Mouse (Mus musculus) layer of hippocampus, adult 2 months (tissue): Measurements from ENCODE around the gene Msh3. TPM values are rescaled to one million over a fixed set of nuclear protein-coding genes. Genes with fewer than 3 reads are reported as not detected.
A peak's percentile ranks its signal among the peaks of the same experiment; 100 is the strongest.
"Not testable (repeated sequence)": the region's sequence is repeated elsewhere in the genome, so short reads cannot be mapped to it uniquely, and the experiment has no call there.

Experiments
- DNase-seq, 2 experiments: peaks; one replicate each; pipeline ENCODE4 v3.0.0; 2022; ENCODE audit warnings: low spot score in 2 of 2
- H3K27ac ChIP-seq: fragments of 200-600 bp; 2 replicates; pipeline ENCODE4 v1.8.1; 2022
- H3K4me3 ChIP-seq: fragments of 200-600 bp; 2 replicates; pipeline ENCODE4 v1.8.1; 2022; ENCODE audit warnings: mild to moderate bottlenecking
- CTCF ChIP-seq: fragments of 200-600 bp; conservative IDR thresholded peaks from 2 replicates; pipeline ENCODE4 v1.8.1; 2022; ENCODE audit warnings: antibody characterized with exemption, mild to moderate bottlenecking, moderate library complexity
- long read RNA-seq, 2 experiments: library from polyadenylated mRNA; stranded (forward); transcript quantifications; one replicate each; pipeline ENCODE4 v2.0.0; 2021; ENCODE audit warnings: borderline mapping rate in 2 of 2
- total RNA-seq, 2 experiments: library from RNA; stranded (reverse); gene quantifications; 2 replicates each; pipeline ENCODE4 v1.2.3; 2021

Gene Msh3
- total RNA-seq, result 10 to 100 TPM; 24.6 to 27.8 TPM
- long read RNA-seq, experiment 1, transcript Msh3-202 (24 exons, 3,946 nt), result major isoform, 5 of 7 reads
- long read RNA-seq, experiment 1, partial matches to known transcripts, result 1 of 7 reads
- long read RNA-seq, experiment 1, other reads (novel, unspliced or antisense), result 0 of 7 reads
- long read RNA-seq, experiment 2, partial matches to known transcripts, result 2 of 17 reads
- long read RNA-seq, experiment 2, other reads (novel, unspliced or antisense), result 7 of 17 reads

DNA sequence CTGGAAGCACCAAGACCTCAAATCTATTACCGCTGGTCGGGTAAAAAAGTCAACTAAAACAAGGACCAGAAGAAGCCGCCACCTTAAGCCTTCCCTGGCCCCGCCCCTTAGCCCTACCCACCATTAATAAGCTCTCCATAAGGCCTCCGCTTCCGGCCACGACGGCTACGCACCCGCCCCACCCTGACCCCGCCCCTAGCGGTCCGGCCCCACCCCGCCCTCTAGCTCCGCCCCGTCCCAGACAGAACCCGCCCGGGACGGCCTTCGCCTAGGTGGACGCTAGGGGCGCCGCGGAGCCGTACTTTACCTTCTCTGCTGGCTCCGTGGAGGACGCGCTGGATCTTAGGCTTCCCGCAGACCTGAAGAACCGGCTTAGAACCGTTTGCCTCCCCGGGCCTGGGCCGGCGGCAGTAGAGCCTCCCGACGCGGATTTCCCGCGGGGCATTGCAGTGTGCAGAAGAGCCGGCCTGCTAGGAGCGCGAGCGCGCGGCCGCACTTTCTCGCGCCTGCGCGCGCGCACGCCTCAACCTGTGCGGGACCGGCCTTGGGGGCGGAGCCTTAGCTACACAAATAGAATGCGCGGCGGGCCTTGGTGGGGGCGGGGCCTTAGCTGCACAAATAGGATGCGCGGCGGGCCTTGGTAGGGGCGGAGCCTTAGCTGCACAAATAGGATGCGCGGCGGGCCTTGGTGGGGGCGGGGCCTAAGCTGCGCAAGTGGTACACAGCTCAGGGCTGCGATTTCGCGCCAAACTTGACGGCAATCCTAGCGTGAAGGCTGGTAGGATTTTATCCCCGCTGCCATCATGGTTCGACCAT is at the start of gene Msh3, which contains the start of gene Dhfr:
Gene Msh3, minus strand, starts transcription at position 548 of the 816 bp plus-strand sequence.
Gene Dhfr, plus strand, starts transcription at position 271 of the 816 bp plus-strand sequence.
- H3K27ac ChIP-seq, result peak within 1 kb of the TSS; percentile 96
- peak; percentile 96 to 97 for DNase-seq
- TF ChIP-seq CTCF, result peak; percentile 87
- H3K4me3 ChIP-seq, result peak within 1 kb of the TSS; percentile 95

DNA sequence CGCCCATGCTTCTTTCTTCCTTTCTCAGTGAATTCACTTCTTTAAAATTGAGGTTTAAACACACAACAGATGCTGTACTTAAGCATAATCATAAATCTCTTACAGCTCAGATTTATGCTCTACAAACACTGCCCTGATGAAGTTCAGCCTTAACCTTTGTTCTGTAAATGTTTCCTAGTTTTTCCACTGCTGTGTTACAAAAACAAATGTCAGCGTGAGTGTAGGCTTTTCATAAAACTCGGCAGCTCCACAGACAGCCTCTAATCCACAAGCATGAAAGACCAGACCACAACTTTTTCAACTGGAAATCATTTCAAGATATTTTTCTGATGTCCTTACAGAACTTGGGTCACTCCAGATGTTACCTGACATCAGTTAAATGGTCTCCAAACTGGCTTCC is 48.7 kb upstream of the Msh3 start:
- no peak for DNase-seq
- H3K27ac ChIP-seq, result no peak overlapping the region
- TF ChIP-seq CTCF, result no peak
- no peak overlapping the region for H3K4me3 ChIP-seq

- DNase-seq, result no peak
- H3K4me3 ChIP-seq, result no peak overlapping the region
- no peak for TF ChIP-seq CTCF
- H3K27ac ChIP-seq, result no peak overlapping the region
These were observed 47.3 kb upstream of the Msh3 start for GRCm38 (mm10) chr13:92402063-92402462.

GRCm38 (mm10) chr13:92398491-92399384 is 43.9 kb upstream of the Msh3 start:
- H3K4me3 ChIP-seq, result no peak overlapping the region
- no peak for DNase-seq
- TF ChIP-seq CTCF, result no peak
- no peak overlapping the region for H3K27ac ChIP-seq

- H3K4me3 ChIP-seq, result no peak overlapping the region
- DNase-seq, result no peak
- H3K27ac ChIP-seq, result no peak overlapping the region
- no peak for TF ChIP-seq CTCF
These were observed 38.4 kb upstream of the Msh3 start for GRCm38 (mm10) chr13:92393047-92393661.

- H3K27ac ChIP-seq, result no peak overlapping the region
- TF ChIP-seq CTCF, result no peak
- H3K4me3 ChIP-seq, result no peak overlapping the region
- DNase-seq, result no peak
These were observed 32.6 kb upstream of the Msh3 start for GRCm38 (mm10) chr13:92387367-92387766.

GRCm38 (mm10) chr13:92371466-92371865 is 16.7 kb upstream of the Msh3 start:
- H3K27ac ChIP-seq, DNase-seq, H3K4me3 ChIP-seq: not testable (repeated sequence)

- no peak for TF ChIP-seq CTCF
These were observed 16.0 kb upstream of the Msh3 start for GRCm38 (mm10) chr13:92370811-92371210.

GRCm38 (mm10) chr13:92365312-92365711 is 10.5 kb upstream of the Msh3 start:
- no peak for DNase-seq
- TF ChIP-seq CTCF, result no peak
- no peak overlapping the region for H3K4me3 ChIP-seq
- H3K27ac ChIP-seq, result no peak overlapping the region

More at GRCm38 (mm10) chr13:92370811-92371210, 16.0 kb upstream of the Msh3 start:
- H3K4me3 ChIP-seq, result no peak overlapping the region
- H3K27ac ChIP-seq, result no peak overlapping the region
- DNase-seq, result no peak

GRCm38 (mm10) chr13:92361609-92362008 is 6.8 kb upstream of the Msh3 start:
- no peak overlapping the region for H3K27ac ChIP-seq
- TF ChIP-seq CTCF, result no peak
- no peak overlapping the region for H3K4me3 ChIP-seq
- DNase-seq, result no peak

DNA sequence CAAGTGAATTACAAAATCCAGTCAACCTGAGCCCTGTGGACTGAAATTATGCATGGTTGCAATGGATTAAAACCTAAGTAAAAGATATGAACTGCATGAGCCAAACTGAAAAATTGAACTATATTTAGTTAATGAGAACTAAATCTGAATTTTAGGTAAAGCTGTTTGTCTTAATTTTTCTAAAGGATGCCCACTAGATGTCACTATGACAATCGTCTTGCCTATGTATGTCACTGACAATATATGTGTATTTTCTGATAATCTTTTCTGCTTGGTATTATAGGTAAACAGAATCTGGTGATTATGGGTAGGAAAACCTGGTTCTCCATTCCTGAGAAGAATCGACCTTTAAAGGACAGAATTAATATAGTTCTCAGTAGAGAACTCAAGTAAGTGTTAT is 2.8 kb upstream of the Msh3 start:
- TF ChIP-seq CTCF, result peak; percentile 77
- H3K4me3 ChIP-seq, result no peak overlapping the region
- H3K27ac ChIP-seq, result no peak overlapping the region
- DNase-seq, result no peak

DNA sequence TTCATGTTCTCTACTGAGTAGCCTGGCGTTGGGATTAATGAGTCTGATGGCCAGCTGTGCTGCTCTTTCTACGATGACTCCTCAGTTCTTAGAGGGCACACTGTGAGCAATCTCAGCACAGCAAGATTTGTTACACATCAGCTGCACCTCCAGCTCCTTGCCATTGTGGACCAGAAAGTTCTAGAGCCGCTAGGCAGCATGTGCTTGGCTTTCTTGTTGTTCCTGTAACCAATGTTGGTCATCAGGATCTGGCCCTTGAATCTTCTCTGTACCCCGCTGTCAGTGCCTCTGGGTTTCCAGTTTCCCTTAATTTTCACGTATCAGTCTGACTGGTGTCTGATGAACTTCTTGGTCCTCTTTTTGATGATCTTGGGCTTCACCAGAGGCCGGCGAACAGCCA is 1.6 kb upstream of the Msh3 start:
- H3K4me3 ChIP-seq, result no peak overlapping the region
- TF ChIP-seq CTCF, result no peak
- no peak for DNase-seq
- no peak overlapping the region for H3K27ac ChIP-seq
